Mouse (Mus musculus) olfactory bulb, adult 2 months (tissue): Measurements from ENCODE around the gene Sfxn2.

Experiments used
- CTCF ChIP-seq: fragments of 200-500 bp; IDR thresholded peaks from 2 replicates; pipeline ENCODE4 v1.5.1; 2012; ENCODE audit warnings: low read depth, mild to moderate bottlenecking, low read length, moderate library complexity; ENCODE audit not compliant: insufficient read depth
- POLR2A ChIP-seq: fragments of 200-500 bp; IDR thresholded peaks from 2 replicates; pipeline ENCODE4 v1.6.1; 2012; ENCODE audit warnings: mild to moderate bottlenecking, low read depth, low read length, moderate library complexity; ENCODE audit not compliant: insufficient read depth

- TF ChIP-seq POLR2A (no peak), CTCF (no peak)
These were observed 825 bp downstream of the Sfxn2 start for GRCm38 (mm10) chr19:46573990-46574389.
